Mouse (Mus musculus): Measurements from ENCODE around the gene Elmo2.

Elmo2 gene

GRCm38 (mm10) chr2:165288315-165289031 is 37.8 kb downstream of the Elmo2 start:
- no peak for DNase-seq

GRCm38 (mm10) chr2:165287202-165287984 is 38.9 kb downstream of the Elmo2 start, which contains the start of gene Slc35c2:
Gene Slc35c2 (minus strand): TSS chr2:165287869.
- DNase-seq: peak; percentile 92

- peak; percentile 28 for DNase-seq
Measured at GRCm38 (mm10) chr2:165286361-165287201, 39.7 kb downstream of the Elmo2 start.

- peak; percentile 41 for DNase-seq
Measured at GRCm38 (mm10) chr2:165285621-165286020, 40.7 kb downstream of the Elmo2 start.

GRCm38 (mm10) chr2:165285034-165285433 is 41.2 kb downstream of the Elmo2 start:
- DNase-seq: no peak

- DNase-seq: no peak
Measured at GRCm38 (mm10) chr2:165284377-165284776, 41.9 kb downstream of the Elmo2 start.

GRCm38 (mm10) chr2:165283644-165284043 is 42.6 kb downstream of the Elmo2 start:
- DNase-seq: no peak

- no peak for DNase-seq
Measured at GRCm38 (mm10) chr2:165281779-165282311, 44.4 kb downstream of the Elmo2 start.

- no peak for DNase-seq
Measured at GRCm38 (mm10) chr2:165279351-165279750, 46.9 kb downstream of the Elmo2 start.

GRCm38 (mm10) chr2:165277188-165277740 is 49.0 kb downstream of the Elmo2 start:
- no peak for DNase-seq

- DNase-seq: peak; percentile 63
Measured at GRCm38 (mm10) chr2:165275824-165276223, 50.5 kb downstream of the Elmo2 start.

GRCm38 (mm10) chr2:165275124-165275640 is 51.1 kb downstream of the Elmo2 start:
- no peak for DNase-seq

- DNase-seq: no peak
Measured at GRCm38 (mm10) chr2:165273589-165273988, 52.7 kb downstream of the Elmo2 start.

- DNase-seq: no peak
Measured at GRCm38 (mm10) chr2:165271326-165271725, 55.0 kb downstream of the Elmo2 start.

- no peak for DNase-seq
Measured at GRCm38 (mm10) chr2:165270858-165271257, 55.4 kb downstream of the Elmo2 start.

- DNase-seq: no peak
Measured at GRCm38 (mm10) chr2:165266739-165267138, 59.5 kb downstream of the Elmo2 start.

- no peak for DNase-seq
Measured at GRCm38 (mm10) chr2:165263861-165264260, 62.4 kb downstream of the Elmo2 start.

- DNase-seq: no peak
Measured at GRCm38 (mm10) chr2:165262274-165262990, 63.8 kb downstream of the Elmo2 start.

GRCm38 (mm10) chr2:165259859-165260258 is 66.4 kb downstream of the Elmo2 start:
- DNase-seq: no peak

GRCm38 (mm10) chr2:165258321-165258720 is 68.0 kb downstream of the Elmo2 start:
- no peak for DNase-seq

- no peak for DNase-seq
Measured at GRCm38 (mm10) chr2:165257151-165257834, 69.0 kb downstream of the Elmo2 start.
